Mouse (Mus musculus) MEL-GATA-1-ER (cell line): ENCODE data around the gene Inhbb.

Experiments
- DNase-seq: peaks from one replicate; pipeline ENCODE4 v3.0.0-alpha.2; 2012; ENCODE audit warnings: low read depth; ENCODE audit errors: extremely low read depth

The Inhbb gene

GRCm38 (mm10) chr1:119420189-119420983, 1.7 kb downstream of the Inhbb start:
- no peak for DNase-seq

- DNase-seq = no peak
These were observed 2.6 kb downstream of the Inhbb start for GRCm38 (mm10) chr1:119419151-119420105.

GRCm38 (mm10) chr1:119417991-119418390, 4.1 kb downstream of the Inhbb start:
- DNase-seq = no peak

- DNase-seq = no peak
These were observed 4.5 kb downstream of the Inhbb start for GRCm38 (mm10) chr1:119417542-119417941.

- DNase-seq = no peak
These were observed 5.4 kb downstream of the Inhbb start for GRCm38 (mm10) chr1:119416610-119417009.

GRCm38 (mm10) chr1:119416177-119416576, 5.9 kb downstream of the Inhbb start:
- DNase-seq = no peak

GRCm38 (mm10) chr1:119415151-119415550, 6.9 kb downstream of the Inhbb start:
- DNase-seq = no peak

GRCm38 (mm10) chr1:119410661-119411060, 11.4 kb downstream of the Inhbb start:
- no peak for DNase-seq

- no peak for DNase-seq
These were observed 12.4 kb downstream of the Inhbb start for GRCm38 (mm10) chr1:119409599-119410168.

- DNase-seq = no peak
These were observed 12.9 kb downstream of the Inhbb start for GRCm38 (mm10) chr1:119409106-119409505.

GRCm38 (mm10) chr1:119407691-119408315, 14.2 kb downstream of the Inhbb start:
- no peak for DNase-seq

GRCm38 (mm10) chr1:119404798-119405197, 17.2 kb downstream of the Inhbb start:
- DNase-seq = no peak

GRCm38 (mm10) chr1:119404341-119404740, 17.7 kb downstream of the Inhbb start:
- DNase-seq = no peak

GRCm38 (mm10) chr1:119401249-119401648, 20.8 kb downstream of the Inhbb start:
- no peak for DNase-seq

- no peak for DNase-seq
These were observed 23.4 kb downstream of the Inhbb start for GRCm38 (mm10) chr1:119398640-119399039.

GRCm38 (mm10) chr1:119397839-119398238, 24.2 kb downstream of the Inhbb start:
- no peak for DNase-seq

GRCm38 (mm10) chr1:119391311-119391710, 30.7 kb downstream of the Inhbb start:
- no peak for DNase-seq

- no peak for DNase-seq
These were observed 31.4 kb downstream of the Inhbb start for GRCm38 (mm10) chr1:119390676-119391075.

GRCm38 (mm10) chr1:119389771-119390500, 32.1 kb downstream of the Inhbb start:
- DNase-seq = no peak

GRCm38 (mm10) chr1:119388664-119389396, 33.2 kb downstream of the Inhbb start:
- no peak for DNase-seq
